Mouse (Mus musculus): ENCODE measurements around the gene Retreg2.

DNA sequence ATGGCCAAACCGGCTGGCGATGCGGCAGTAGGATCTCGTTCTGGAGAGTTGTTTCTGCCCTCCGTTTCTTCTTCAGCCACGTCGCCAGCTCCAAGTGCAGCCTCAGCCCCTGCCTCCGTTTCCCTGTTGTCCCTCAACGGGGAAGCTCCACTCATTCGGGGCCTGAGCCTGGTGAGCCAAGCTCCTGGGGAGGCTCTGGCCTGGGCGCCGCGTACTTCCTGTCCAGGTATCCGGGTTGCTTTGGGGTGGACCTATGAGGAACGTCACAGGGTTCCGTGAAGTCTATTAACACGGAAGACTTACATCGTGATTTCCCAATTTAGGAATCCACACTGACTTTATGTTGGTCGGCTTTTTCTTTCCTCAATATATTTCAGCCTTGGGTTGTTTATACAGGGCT is 49.9 kb downstream of the Retreg2 start:
- TF ChIP-seq CTCF (IDR thresholded peaks at IDR 0.05; ENCODE audit: control insufficient read depth, insufficient read depth, low read length) = no peak
- TF ChIP-seq POLR2A (IDR thresholded peaks at IDR 0.05; ENCODE audit: borderline replicate concordance, control insufficient read depth, low read depth, low read length) = 0 out of 2 replicates have a peak, but pooled peaks have one; percentile 42

Data from bone marrow, adult 2 months (tissue).